Mouse (Mus musculus) heart, postnatal 0 days (tissue): ENCODE measurements around the gene Spns1.

ENCODE experiments used
- CTCF ChIP-seq: IDR thresholded peaks from 2 replicates; pipeline ENCODE4 v1.5.1; 2016; ENCODE audit warnings: antibody characterized with exemption, control low read depth, low read depth
- EP300 ChIP-seq: IDR thresholded peaks from 2 replicates; pipeline ENCODE4 v1.6.1; 2016; ENCODE audit warnings: antibody characterized with exemption, low read depth

DNA sequence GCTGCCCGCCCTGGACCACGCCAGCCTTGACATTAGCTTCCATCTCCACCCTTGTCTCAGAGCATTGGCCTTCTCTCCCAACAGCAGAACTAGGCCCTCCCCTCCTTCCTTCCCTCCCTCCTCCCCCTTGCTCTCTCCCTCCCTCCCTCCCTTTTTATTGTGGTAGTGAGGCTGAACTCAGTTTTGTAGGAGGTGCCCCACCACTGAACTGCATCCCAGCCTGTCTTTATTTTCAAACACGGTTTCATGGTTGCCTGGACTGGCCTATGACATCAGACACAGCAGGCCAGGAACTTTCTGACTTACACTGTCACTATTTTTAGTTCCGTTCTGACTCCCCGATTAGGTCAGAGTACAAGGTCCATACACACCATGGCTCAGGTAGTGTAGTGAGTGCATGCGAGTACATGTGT lies 37.0 kb downstream of the Spns1 start:
- no peak for TF ChIP-seq CTCF
- no peak for TF ChIP-seq EP300
